Mouse (Mus musculus): Measurements from ENCODE around the gene Fam186b.
"Not testable (repeated sequence)": the region's sequence is repeated elsewhere in the genome, so short reads cannot be mapped to it uniquely, and the experiment has no call there.

The Fam186b gene

DNA sequence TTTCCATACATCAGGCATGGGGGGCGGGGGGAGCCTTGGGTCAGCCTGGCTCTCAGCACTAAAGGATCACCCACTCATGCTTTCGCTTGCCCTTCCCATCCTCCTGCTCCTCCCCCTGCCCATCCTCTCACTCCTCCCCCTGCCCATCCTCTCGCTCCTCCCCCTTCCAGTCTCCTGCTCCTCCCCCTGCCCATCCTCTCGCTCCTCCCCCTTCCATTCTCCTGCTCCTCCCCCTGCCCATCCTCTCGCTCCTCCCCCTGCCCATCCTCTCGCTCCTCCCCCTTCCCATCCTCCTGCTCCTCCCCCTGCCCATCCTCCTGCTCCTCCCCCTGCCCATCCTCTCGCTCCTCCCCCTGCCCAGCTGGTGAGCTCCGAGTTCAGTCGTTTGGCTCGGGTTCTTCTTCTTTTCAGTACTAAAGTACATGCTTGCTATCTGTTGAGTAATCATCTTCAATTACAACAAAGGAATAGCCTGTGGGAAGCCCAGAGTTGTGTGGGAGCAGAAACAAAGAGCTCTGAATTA, 35.9 kb downstream of the Fam186b start:
- DNase-seq (ENCODE audit: low spot score in 2 of 2), result peak in 1 of 2 experiments; percentile 39

DNA sequence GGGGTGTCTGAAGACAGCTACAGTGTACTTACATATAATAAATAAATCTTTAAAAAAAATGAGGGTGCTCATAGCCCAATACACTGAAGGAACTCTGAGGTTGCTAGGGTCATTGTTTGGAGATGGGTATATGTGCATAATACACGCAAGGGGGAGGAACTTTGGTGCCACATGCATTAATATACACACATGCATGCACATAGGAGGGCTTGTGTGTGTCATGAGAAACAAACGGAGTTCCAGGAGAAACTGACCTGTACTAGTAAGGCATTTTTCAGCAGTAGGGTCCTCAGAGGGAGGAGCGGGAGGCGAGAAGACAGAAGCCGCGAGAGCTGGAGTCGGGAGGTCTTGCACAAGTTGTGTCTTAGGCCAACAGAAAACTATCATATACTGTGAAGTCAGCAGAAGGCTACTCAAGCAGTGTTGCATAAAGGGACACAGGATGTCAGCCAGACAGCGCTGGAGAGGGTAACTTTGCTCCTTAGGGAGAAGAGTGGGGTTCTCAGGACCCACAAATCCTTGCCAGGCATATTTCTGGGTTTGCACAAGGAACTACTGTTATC, 36.4 kb downstream of the Fam186b start:
- DNase-seq (ENCODE audit: low spot score in 2 of 2), result no peak

DNA sequence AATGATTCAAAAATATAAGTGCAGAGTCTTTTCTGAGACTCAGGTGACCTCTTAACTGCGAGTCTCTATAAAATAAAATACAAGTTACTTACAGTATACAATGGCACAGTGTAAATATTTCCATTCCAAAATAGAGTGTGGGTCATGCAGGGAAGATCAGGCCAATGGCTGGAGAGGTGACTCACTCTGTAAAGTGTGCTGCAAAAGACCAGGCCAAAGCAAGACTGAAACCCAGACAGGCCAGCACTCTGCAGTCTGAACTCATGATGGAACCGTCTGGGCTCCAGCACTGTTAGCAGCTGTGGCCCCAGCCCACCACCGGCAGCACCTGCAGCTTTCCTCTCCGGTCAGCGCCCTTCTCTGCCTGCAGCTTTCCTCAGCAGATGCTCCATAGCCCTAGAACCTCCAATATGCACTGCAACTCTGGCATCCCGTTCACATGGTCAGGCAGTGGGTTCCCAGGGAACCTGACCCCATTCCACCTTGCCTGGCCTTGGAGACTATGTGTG, 40.4 kb downstream of the Fam186b start:
- no peak for DNase-seq (ENCODE audit: low spot score in 2 of 2)

DNA sequence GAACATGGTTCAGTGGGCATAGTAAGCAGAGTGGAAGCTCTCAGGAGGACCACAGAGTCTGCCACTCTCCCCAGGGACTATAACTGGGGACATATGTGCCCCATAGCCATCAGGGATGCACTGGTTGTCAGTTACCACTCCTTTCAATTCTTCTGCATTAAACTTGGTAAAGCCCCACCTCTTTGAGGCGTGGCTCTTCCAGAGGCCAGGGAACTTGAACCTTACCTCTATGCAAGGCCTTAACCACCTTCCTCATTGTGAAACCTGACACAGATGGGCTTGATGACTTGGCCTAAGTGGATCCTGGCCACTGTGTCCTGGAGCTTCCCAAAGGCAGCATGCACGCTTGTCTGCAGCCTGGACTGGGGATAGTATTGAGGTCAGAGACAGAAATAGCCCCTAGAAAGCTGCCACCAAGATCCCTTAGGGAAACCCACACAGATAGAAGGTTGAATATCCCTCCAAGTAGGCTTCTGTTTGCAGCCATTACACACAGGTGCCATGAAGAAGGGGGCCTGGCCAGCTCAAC, 41.1 kb downstream of the Fam186b start:
- no peak for DNase-seq (ENCODE audit: low spot score in 2 of 2)

DNA sequence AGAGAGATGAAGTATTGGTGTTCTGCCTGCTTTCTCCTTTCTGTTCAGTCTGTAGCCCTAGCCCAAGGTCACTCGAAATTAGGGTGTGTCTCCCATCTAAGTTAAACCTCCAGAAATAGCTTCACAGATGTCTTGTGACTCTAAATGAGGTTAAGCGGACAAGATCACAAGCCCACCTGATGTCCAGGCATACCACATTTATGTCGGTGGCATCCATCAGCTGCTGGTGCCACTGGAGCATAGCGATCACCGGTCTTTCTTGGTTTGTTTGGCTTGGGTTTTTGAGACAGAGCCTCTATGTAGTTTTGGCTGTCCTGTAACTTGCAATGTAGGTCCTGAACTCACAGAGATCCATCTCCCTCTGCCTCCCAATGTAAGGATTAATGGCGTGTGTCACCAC, 41.9 kb downstream of the Fam186b start:
- no peak for DNase-seq (ENCODE audit: low spot score in 2 of 2)

DNA sequence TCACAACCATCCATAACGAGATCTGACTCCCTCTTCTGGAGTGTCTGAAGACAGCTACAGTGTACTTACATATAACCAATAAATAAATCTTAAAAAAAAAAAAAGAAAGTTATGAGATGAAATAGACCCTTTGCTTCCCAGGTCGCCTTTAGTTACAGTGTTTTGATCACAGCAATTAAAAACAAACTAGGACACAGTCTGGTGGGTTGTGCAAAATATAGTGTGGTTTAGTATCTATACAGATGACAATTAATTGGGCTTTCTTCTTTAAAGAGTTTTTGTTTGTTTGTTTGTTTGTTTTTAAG, 42.6 kb downstream of the Fam186b start:
- not testable (repeated sequence) for DNase-seq (ENCODE audit: low spot score in 2 of 2)

DNA sequence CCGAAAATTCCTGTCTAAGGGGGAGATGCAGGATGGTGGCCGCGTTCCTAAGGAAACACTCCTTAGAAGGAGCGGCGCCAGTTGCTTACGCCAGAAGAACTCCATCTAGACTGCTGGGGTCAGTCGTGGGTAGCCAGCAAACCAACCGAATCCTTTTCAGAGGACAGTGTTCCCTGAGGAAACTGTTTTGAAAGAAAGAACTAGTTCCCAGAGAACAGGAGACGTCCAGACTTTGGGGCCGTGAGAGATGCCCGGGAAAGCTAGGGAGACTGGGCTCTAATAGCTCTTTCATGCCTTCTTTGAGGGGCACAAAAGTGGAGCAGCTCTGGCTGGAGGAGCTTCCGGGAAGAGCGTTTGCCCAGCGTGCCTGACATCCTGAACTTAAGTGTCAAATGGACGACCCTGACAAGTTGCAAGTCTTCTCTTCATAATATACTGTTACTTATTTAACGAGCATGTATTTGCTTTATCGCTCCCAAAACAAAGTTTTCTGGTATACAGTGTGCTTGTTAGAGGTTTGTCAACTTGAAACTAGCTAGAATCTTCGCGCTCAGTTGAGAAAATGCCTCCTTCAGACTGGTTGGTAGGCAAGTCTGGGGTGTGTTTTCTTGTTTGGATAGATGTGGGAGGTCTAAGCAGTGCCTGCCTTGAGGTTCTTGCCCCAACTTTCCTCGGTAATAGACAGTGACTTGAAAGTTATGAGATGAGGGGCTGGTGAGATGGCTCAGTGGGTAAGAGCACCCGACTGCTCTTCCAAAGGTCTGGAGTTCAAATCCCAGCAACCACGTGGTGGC, 43.1 kb downstream of the Fam186b start:
- DNase-seq (ENCODE audit: low spot score in 2 of 2), result no peak

DNA sequence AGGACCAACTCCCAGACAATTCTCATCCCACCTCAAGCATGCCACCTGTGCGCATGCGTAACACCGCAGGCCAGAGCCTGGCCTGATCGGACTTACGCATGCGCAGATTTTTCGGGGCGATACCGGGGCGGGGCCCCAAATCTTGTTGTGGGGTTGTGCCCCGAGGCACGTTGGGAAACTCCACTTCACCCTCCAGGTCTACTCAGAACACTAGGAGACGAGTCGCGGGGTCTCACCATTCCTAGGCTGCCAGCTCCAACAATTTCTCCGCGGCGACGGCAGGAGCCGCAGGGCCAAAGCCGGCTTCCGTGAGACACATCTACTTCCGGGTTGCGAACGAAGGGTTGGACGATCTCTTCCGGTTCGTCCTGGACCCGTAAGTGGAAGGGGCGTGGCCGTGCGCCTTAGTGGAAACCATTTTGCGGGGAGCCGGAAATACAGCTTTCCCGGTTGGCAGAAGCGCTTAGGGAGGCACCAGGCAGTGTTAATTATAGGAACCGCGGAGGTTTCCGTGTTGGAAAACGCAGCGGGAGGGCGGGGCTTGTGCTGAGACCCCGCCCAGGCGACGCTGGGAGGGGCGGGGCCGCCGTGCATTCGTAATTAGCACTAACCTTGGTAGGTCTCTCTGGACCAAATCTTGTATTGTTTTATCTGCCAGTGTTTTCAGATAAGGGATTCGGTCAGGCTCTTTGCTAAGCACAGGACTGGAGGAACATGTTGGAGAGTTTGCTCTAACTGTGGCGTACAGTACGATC, 43.9 kb downstream of the Fam186b start, which contains the start of gene Mcrs1:
TSS of gene Mcrs1 (minus strand) at position 336 of the 755 bp plus-strand sequence.
- peak; percentile 97 to 99 for DNase-seq (ENCODE audit: low spot score in 2 of 2)

DNA sequence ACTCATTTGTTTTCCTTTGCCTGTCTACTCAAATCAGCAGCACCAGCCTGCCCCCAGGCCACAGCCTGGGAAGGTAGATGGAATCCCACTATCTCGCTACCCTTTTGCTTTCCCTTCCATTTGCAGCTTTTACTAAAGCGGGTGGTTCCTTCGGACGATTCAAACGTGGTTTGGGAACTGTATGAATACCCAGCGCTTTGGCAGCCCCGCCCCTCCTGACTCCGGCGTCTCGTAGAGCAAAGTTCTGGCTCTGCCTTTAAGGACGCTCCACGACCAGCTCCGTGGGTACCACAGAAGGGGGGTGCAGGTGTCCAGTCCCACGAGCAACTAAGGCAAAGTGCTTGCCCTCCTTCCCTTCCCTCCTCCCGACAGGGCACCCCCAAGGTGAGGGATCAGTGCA, 44.6 kb downstream of the Fam186b start:
- not testable (repeated sequence) for DNase-seq (ENCODE audit: low spot score in 2 of 2)

DNA sequence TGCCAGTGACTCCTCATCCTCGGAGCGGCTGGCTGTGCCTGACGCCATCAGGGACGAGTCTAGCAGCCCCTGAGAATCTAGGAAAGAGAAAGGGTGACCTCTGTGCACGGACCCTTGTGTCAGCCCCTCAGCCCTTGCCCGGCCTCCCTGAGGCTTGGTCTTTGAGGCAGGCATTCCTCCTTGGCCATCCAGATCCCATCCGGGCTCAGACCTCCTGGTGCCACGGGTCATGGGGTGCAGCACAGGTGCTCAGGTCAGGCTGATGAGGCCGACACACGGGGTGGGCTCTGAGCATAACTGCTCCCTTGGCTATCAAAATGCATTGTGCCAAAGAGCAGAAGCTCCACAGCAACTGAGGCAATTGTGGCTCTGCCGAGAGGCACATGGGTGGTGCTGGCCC, 45.8 kb downstream of the Fam186b start:
- no peak for DNase-seq (ENCODE audit: low spot score in 2 of 2)

DNA sequence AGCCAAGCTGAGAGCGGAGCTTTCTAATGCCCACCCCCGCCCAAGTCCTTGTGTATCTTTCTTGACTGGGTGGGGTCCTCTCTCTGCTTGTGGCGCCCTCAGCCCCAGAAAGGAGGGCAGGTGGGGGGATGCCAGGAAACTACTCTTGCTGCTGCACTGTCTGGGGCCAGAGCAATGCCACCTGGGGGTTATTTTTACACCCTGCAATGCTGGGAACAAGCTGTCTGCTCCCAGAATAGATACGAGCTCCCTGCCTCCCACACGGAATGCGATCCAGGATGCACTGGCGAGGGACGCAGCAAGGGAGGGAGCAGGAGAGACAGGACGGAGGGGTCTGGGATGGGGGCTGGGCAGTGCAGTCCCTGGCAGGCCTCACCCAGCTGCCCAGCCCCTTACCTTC, 46.7 kb downstream of the Fam186b start:
- DNase-seq (ENCODE audit: low spot score in 2 of 2), result peak; percentile 81 to 90

DNA sequence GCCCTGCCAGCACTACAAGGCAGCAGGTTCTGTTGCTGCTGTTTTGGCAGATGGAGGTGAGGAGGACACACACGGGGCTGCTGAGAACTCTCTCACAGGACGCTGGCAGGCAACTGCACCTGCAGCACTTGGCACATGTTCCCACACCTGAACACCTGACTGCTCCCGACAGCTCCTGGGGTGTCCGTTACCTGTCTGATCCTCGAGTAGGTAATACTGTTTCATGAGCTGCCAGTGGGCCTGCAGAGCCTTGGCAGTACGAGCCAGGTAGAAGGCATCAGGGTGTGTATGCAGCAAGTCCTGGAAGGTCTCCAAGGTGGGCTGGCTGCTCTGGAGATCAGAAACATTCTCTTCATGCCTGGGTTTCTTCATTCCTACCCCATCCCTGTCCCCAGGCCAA, 49.0 kb downstream of the Fam186b start:
- not testable (repeated sequence) for DNase-seq (ENCODE audit: low spot score in 2 of 2)

DNA sequence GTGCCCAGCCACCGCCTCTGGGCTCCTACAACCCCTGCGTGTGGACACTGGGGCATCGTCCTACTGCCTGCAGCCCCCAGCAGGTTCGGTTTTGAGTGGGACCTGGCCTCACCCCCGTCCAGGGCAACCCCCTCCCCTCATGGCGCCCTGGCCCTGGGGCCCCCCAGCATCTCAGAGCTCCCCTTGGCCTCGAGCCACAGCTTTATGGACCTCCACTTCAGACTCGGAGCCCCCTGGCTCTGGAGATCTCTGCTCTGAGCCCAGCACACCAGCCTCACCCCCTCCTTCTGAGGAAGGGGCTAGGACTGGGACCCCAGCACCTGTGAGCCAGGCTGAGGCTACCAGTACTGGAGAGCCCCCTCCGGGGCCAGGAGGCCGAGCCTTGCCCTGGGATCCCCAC, 53.6 kb downstream of the Fam186b start:
- DNase-seq (ENCODE audit: low spot score in 2 of 2), result no peak

DNA sequence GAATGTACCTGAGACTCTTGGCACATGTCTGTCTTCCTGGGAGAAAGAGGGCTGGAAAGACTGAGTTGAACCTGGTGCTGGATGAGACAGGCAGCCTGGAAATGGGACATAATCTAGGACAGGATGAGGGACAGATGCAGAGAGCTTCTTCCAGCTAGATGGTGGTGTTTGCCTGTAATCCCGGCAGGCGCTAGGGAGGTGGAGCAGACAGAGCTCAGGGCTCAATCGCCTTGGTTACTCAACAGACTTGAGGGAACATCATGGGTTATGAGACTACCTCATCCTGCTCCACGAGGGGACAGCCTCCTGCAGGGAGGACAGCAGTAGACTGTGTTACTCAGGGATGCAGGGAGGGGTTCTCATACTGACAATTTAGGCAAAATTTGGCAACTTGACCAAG, 54.4 kb downstream of the Fam186b start:
- DNase-seq (ENCODE audit: low spot score in 2 of 2), result no peak

DNA sequence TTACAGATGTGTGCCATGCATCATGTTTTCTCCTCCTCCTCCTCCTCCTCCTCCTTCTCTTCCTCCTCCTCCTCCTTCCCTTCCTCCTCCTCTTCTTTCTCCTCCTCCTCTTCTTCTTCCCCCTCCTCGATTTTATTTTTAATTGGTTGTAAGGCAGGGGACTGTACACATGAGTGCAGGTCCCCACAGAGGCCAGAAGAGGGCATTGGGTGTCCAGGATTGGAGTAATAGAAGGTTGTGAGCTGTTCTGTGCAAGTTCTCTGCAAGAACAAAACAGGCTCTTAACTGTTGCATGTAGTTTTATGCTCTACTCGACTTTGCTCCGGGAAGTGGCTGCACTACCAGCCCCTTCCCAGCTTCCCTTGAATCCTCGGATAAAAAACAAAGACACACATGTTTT, 55.6 kb downstream of the Fam186b start:
- no peak for DNase-seq (ENCODE audit: low spot score in 2 of 2)

DNA sequence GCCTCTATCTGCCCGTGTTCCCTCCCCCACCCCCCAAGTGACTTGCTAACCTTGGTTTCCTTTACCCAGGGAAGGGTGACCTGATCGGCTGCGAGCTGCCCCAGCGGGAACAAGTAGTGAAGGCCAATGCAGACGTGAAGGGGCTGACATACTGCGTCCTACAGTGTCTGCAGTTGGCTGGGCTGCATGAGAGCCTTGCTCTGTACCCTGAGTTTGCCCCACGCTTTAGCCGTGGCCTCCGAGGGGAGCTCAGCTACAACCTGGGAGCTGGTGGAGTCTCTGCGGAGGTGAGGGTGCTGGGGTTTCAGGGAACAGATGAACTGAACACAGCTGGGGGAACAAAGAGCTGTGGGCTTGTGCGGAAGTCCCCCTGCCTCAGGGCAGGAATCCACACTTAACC, 57.7 kb downstream of the Fam186b start:
- no peak for DNase-seq (ENCODE audit: low spot score in 2 of 2)

DNA sequence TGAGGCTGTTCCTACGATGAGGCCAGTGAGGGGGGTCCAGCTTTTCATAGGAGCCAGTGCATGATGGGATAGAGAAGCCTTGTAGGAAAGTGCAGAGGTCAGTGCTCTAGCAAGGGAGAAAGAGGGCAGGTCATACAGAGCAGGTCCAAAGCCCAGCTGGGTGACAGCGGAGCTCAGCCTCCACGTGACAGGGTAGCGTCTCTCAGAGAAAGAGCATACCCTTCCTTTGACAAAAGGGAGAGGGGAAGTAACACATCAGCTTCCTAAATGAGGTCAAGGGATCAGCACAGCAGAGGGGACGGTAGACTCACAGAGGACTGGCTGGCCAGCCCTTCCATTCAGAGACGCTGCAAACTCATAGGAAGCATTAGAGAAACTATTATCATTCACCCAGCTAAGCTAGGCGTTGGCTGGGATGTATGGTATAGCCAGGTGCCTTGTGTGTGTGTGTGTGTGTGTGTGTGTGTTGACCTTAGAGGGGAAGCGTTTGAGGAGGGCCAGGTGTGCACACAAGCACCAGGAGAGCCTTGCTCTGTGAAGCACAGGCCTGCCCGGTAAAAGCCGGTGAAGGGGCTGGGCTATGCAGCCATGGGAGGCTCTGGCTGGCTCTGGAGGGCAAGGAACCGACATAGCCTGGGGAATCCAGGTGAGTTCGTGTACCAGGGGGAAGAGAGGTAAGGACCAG, 61.2 kb downstream of the Fam186b start:
- DNase-seq (ENCODE audit: low spot score in 2 of 2), result no peak

DNA sequence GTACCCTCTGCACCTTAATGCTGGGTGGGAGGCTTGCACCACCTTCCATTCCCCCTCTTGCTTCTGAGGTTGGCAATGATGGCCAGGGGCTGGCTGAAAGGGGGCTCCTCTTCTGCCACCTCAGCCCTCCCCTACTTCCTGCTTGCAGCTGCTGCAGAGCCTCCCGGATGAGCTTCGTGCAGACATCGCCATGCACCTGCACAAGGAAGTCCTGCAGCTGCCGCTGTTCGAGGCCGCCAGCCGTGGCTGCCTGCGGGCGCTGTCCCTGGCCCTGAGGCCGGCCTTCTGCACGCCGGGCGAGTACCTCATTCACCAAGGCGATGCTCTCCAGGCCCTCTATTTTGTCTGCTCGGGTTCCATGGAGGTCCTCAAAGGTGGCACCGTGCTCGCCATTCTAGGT, 62.0 kb downstream of the Fam186b start:
- no peak for DNase-seq (ENCODE audit: low spot score in 2 of 2)

DNA sequence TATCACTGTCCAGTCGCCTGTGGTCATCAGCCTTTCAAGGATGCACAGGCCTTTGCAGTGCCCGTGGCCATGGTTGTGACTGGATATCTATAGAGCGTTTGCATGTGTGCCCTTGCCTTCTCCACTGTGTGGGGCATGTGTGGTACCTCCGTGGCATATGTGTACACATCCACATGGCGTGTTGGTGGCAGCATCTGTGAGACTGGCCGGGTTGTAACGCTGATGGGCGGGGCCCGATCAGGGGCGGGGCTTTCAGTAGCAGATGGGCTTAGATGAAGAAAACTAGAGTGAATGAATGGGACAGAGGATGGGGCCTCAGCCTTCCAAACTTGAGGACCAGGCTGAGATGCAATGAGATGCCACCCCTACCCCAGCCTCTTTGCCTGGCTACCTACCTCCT, 63.7 kb downstream of the Fam186b start:
- DNase-seq (ENCODE audit: low spot score in 2 of 2), result no peak

DNA sequence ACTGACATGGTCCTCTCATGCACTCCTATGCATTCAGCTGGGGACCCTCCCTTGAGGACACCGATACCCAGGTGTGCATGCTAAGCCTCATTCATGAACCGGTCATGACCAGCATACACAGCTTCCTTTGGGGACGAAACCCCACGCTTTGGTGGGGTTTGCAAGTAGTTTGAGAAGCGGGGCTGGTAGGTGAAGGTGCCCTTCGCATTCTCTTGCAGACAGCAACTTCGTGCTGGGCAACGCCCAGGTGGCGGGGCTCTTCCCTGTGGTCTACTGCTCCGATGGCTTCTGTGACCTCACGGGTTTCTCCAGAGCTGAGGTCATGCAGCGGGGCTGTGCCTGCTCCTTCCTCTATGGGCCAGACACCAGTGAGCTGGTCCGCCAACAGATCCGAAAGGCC, 69.6 kb downstream of the Fam186b start:
- no peak for DNase-seq (ENCODE audit: low spot score in 2 of 2)

DNA sequence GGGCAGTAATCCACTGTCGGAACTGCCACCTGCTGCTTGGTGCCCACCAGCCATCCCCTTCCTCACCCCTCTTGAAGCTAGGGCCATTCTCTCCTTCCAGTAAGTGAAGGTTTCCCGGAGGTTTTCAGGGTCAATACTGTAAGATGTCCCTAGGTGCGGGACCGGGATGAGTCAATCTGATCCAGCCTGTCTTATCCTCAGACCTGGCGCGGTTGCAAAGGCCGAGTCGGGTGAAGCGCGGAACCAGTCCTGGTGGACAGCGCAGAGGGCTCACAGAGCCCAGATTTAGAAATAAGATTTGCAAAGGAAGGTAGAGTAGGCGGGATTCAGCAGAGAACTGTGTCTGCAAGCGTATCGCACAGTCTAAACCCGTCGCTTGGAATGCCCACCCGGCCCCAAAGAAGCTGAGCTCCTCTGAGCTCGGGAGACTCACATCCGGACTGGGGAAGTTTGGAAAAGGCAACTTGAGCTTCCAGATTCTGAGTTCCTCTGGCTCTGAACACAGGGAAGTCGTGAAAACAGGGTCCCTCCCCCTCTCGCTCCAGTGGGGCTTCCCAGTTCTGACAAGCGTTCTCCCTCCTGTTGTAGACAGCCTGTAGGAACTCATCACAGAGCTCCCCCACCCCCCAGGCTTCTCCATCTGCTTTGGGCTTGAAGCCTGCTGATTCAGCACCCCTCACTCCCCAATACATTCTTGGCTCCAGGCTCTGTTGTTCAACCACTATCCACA, 70.4 kb downstream of the Fam186b start:
- DNase-seq (ENCODE audit: low spot score in 2 of 2), result peak; percentile 56 to 63

All from frontal cortex, postnatal 36 days (tissue).